Mouse (Mus musculus): Measurements from ENCODE around the gene Dbh. TPM values are rescaled to one million over a fixed set of nuclear protein-coding genes. Genes with fewer than 3 reads are reported as not detected.

The Dbh gene
- polyA plus RNA-seq, 1 experiment from 2014 or later, result 0.55 TPM

- Histone ChIP-seq H3K27ac (replicated peaks) (no peak overlapping the region), H3K4me1 (peaks cover 25% of the 10 kb centered on the region), H3K27me3 (no peaks in the 10 kb centered on the region), H3K9me3 (replicated peaks) (no peaks in the 10 kb centered on the region), H3K4me3 (replicated peaks) (no peak overlapping the region), H3K4me2 (replicated peaks) (no peak overlapping the region), H3K36me3 (no peaks in the 10 kb centered on the region), H3K9ac (no peak overlapping the region; the same call in 1 of the 2 replicates)
- WGBS, result 51% methylated on average over 5 of the region's 5 CpGs
- no peak for ATAC-seq (ENCODE audit: insufficient number of reproducible peaks, low FRiP score, low TSS enrichment, low read depth)
These were observed 1.2 kb upstream of the Dbh start for GRCm38 (mm10) chr2:27163851-27164250.

GRCm38 (mm10) chr2:27166074-27166473, 1.0 kb downstream of the Dbh start:
- Histone ChIP-seq H3K27ac (replicated peaks) (no peak overlapping the region), H3K9ac (no peak overlapping the region), H3K4me1 (peaks cover 25% of the 10 kb centered on the region), H3K36me3 (no peaks in the 10 kb centered on the region), H3K4me3 (replicated peaks) (no peak overlapping the region), H3K4me2 (replicated peaks) (no peak overlapping the region), H3K9me3 (replicated peaks) (no peaks in the 10 kb centered on the region), H3K27me3 (no peaks in the 10 kb centered on the region)
- no peak for ATAC-seq (ENCODE audit: insufficient number of reproducible peaks, low FRiP score, low TSS enrichment, low read depth)
- 78% methylated on average over 2 of the region's 2 CpGs for WGBS

GRCm38 (mm10) chr2:27166999-27167398, 2.0 kb downstream of the Dbh start:
- Histone ChIP-seq H3K4me2 (replicated peaks) (no peak overlapping the region), H3K27ac (replicated peaks) (0 out of 2 replicates have a peak overlapping the region, but pooled peaks have one; percentile 7), H3K9me3 (replicated peaks) (no peaks in the 10 kb centered on the region), H3K9ac (no peak overlapping the region), H3K4me3 (replicated peaks) (no peak overlapping the region), H3K36me3 (no peaks in the 10 kb centered on the region), H3K27me3 (no peaks in the 10 kb centered on the region), H3K4me1 (peaks cover 25% of the 10 kb centered on the region)
- no peak for ATAC-seq (ENCODE audit: insufficient number of reproducible peaks, low FRiP score, low TSS enrichment, low read depth)
- 4% methylated on average over 2 of the region's 2 CpGs for WGBS

- H3K27me3 ChIP-seq, result 0 out of 2 replicates have a peak, but pooled peaks cover 3% of the 10 kb centered on the region
- no peaks in the 10 kb centered on the region for H3K9me3 ChIP-seq (replicated peaks)
- no peak overlapping the region for H3K4me3 ChIP-seq (replicated peaks)
- no peak overlapping the region for H3K9ac ChIP-seq
- 56% methylated on average over 2 of the region's 2 CpGs for WGBS
- H3K4me1 ChIP-seq, result peaks cover 9% of the 10 kb centered on the region
- ATAC-seq (ENCODE audit: insufficient number of reproducible peaks, low FRiP score, low TSS enrichment, low read depth), result no peak
- H3K4me2 ChIP-seq (replicated peaks), result no peak overlapping the region
- no peaks in the 10 kb centered on the region for H3K36me3 ChIP-seq
- H3K27ac ChIP-seq (replicated peaks), result no peak overlapping the region
These were observed 9.2 kb downstream of the Dbh start for GRCm38 (mm10) chr2:27174242-27174641.

- WGBS, result 52% methylated on average over 10 of the region's 10 CpGs
- Histone ChIP-seq H3K4me1 (peaks cover 12% of the 10 kb centered on the region), H3K36me3 (no peaks in the 10 kb centered on the region), H3K9me3 (replicated peaks) (no peaks in the 10 kb centered on the region), H3K4me2 (replicated peaks) (no peak overlapping the region), H3K4me3 (replicated peaks) (no peak overlapping the region), H3K9ac (no peak overlapping the region), H3K27ac (replicated peaks) (no peak overlapping the region), H3K27me3 (0 out of 2 replicates have a peak, but pooled peaks cover 4% of the 10 kb centered on the region)
- ATAC-seq (ENCODE audit: insufficient number of reproducible peaks, low FRiP score, low TSS enrichment, low read depth), result no peak
These were observed 10.7 kb downstream of the Dbh start for GRCm38 (mm10) chr2:27175696-27176267.

GRCm38 (mm10) chr2:27179101-27179500, 14.1 kb downstream of the Dbh start:
- no peak overlapping the region for H3K4me2 ChIP-seq (replicated peaks)
- H3K4me1 ChIP-seq, result peaks cover 18% of the 10 kb centered on the region
- no peak overlapping the region for H3K9ac ChIP-seq
- no peak for ATAC-seq (ENCODE audit: insufficient number of reproducible peaks, low FRiP score, low TSS enrichment, low read depth)
- no peaks in the 10 kb centered on the region for H3K36me3 ChIP-seq
- no peak overlapping the region for H3K27ac ChIP-seq (replicated peaks)
- 60% methylated on average over 8 of the region's 8 CpGs for whole genome bisulfite sequencing
- no peaks in the 10 kb centered on the region for H3K9me3 ChIP-seq (replicated peaks)
- no peak overlapping the region for H3K4me3 ChIP-seq (replicated peaks)
- 0 out of 2 replicates have a peak, but pooled peaks cover 4% of the 10 kb centered on the region for H3K27me3 ChIP-seq

GRCm38 (mm10) chr2:27181907-27182306, 16.9 kb downstream of the Dbh start:
- H3K27me3 ChIP-seq, result 0 out of 2 replicates have a peak, but pooled peaks cover 4% of the 10 kb centered on the region
- no peak overlapping the region for H3K9ac ChIP-seq
- H3K4me2 ChIP-seq (replicated peaks), result no peak overlapping the region
- peaks cover 10% of the 10 kb centered on the region; the same call in 1 of the 2 replicates for H3K4me1 ChIP-seq
- no peak overlapping the region for H3K27ac ChIP-seq (replicated peaks)
- H3K4me3 ChIP-seq (replicated peaks), result no peak overlapping the region
- WGBS, result 75% methylated on average over 4 of the region's 4 CpGs
- no peaks in the 10 kb centered on the region for H3K36me3 ChIP-seq
- ATAC-seq (ENCODE audit: insufficient number of reproducible peaks, low FRiP score, low TSS enrichment, low read depth), result no peak
- H3K9me3 ChIP-seq (replicated peaks), result no peaks in the 10 kb centered on the region

GRCm38 (mm10) chr2:27183734-27184133, 18.7 kb downstream of the Dbh start:
- Histone ChIP-seq H3K4me1 (peaks cover 10% of the 10 kb centered on the region; the same call in 1 of the 2 replicates), H3K9ac (no peak overlapping the region), H3K4me2 (replicated peaks) (no peak overlapping the region), H3K36me3 (no peaks in the 10 kb centered on the region), H3K27me3 (peaks cover 4% of the 10 kb centered on the region; the same call in 1 of the 2 replicates), H3K4me3 (replicated peaks) (no peak overlapping the region), H3K9me3 (replicated peaks) (no peaks in the 10 kb centered on the region), H3K27ac (replicated peaks) (no peak overlapping the region)
- WGBS, result 69% methylated on average over 12 of the region's 12 CpGs
- ATAC-seq (ENCODE audit: insufficient number of reproducible peaks, low FRiP score, low TSS enrichment, low read depth), result no peak

- Histone ChIP-seq H3K4me3 (replicated peaks) (no peak overlapping the region), H3K36me3 (no peaks in the 10 kb centered on the region), H3K4me1 (peaks cover 7% of the 10 kb centered on the region; the same call in 1 of the 2 replicates), H3K4me2 (replicated peaks) (no peak overlapping the region), H3K9ac (no peak overlapping the region), H3K27ac (replicated peaks) (no peak overlapping the region), H3K9me3 (replicated peaks) (no peaks in the 10 kb centered on the region), H3K27me3 (no peaks in the 10 kb centered on the region; the same call in 1 of the 2 replicates)
- no peak for ATAC-seq (ENCODE audit: insufficient number of reproducible peaks, low FRiP score, low TSS enrichment, low read depth)
- WGBS, result 74% methylated on average over 6 of the region's 6 CpGs
These were observed 22.5 kb downstream of the Dbh start for GRCm38 (mm10) chr2:27187531-27187930.

GRCm38 (mm10) chr2:27189994-27190393, 25.0 kb downstream of the Dbh start:
- H3K27me3 ChIP-seq, result no peaks in the 10 kb centered on the region; the same call in 1 of the 2 replicates
- H3K9me3 ChIP-seq (replicated peaks), result no peaks in the 10 kb centered on the region
- H3K4me2 ChIP-seq (replicated peaks), result no peak overlapping the region
- 34% methylated on average over 4 of the region's 4 CpGs for WGBS
- H3K4me1 ChIP-seq, result no peaks in the 10 kb centered on the region
- no peak overlapping the region for H3K4me3 ChIP-seq (replicated peaks)
- ATAC-seq (ENCODE audit: insufficient number of reproducible peaks, low FRiP score, low TSS enrichment, low read depth), result no peak; the same call in 1 of the 2 replicates
- no peak overlapping the region for H3K27ac ChIP-seq (replicated peaks)
- no peak overlapping the region for H3K9ac ChIP-seq
- H3K36me3 ChIP-seq, result no peaks in the 10 kb centered on the region

GRCm38 (mm10) chr2:27198551-27199246, 33.7 kb downstream of the Dbh start:
- no peak overlapping the region for H3K27ac ChIP-seq (replicated peaks)
- 41% methylated on average over 5 of the region's 5 CpGs for WGBS

More at GRCm38 (mm10) chr2:27198551-27199246, 33.7 kb downstream of the Dbh start:
- H3K36me3 ChIP-seq, result no peaks in the 10 kb centered on the region
- no peak overlapping the region for H3K9ac ChIP-seq
- H3K4me2 ChIP-seq (replicated peaks), result no peak overlapping the region
- ATAC-seq (ENCODE audit: insufficient number of reproducible peaks, low FRiP score, low TSS enrichment, low read depth), result no peak
- H3K9me3 ChIP-seq (replicated peaks), result no peaks in the 10 kb centered on the region
- H3K27me3 ChIP-seq, result no peaks in the 10 kb centered on the region
- no peak overlapping the region for H3K4me3 ChIP-seq (replicated peaks)
- H3K4me1 ChIP-seq, result no peaks in the 10 kb centered on the region

Data from embryonic facial prominence, embryonic 15.5 days (tissue).